Mouse (Mus musculus) thymus, postnatal 10 days (tissue): Measurements from ENCODE around the gene Ptges3.
A peak's percentile ranks its signal among the peaks of the same experiment; 100 is the strongest.
"Not testable (repeated sequence)": the region's sequence is repeated elsewhere in the genome, so short reads cannot be mapped to it uniquely, and the experiment has no call there.

Source experiments
- DNase-seq, 2 experiments: peaks; one replicate each; pipeline ENCODE4 v3.0.0; 2021; ENCODE audit warnings: low spot score in 2 of 2

Ptges3 gene

GRCm38 (mm10) chr10:128058601-128059151 is at the start of gene Ptges3:
TSS of gene Ptges3 (plus strand) at chr10:128058954.
- DNase-seq = peak; percentile 92 to 98

- DNase-seq = no peak
Measured at GRCm38 (mm10) chr10:128009735-128010134, 49.0 kb upstream of the Ptges3 start.

GRCm38 (mm10) chr10:128015068-128015934 is 43.5 kb upstream of the Ptges3 start, which contains the start of gene Prim1:
TSS of gene Prim1 (plus strand) at chr10:128015168.
- peak; percentile 76 to 79 for DNase-seq

GRCm38 (mm10) chr10:128022196-128022595 is 36.6 kb upstream of the Ptges3 start:
- DNase-seq = no peak

- no peak for DNase-seq
Measured at GRCm38 (mm10) chr10:128023496-128023895, 35.3 kb upstream of the Ptges3 start.

- no peak for DNase-seq
Measured at GRCm38 (mm10) chr10:128029931-128030330, 28.8 kb upstream of the Ptges3 start.

GRCm38 (mm10) chr10:128030860-128031259 is 27.9 kb upstream of the Ptges3 start:
- DNase-seq = no peak

- DNase-seq = no peak
Measured at GRCm38 (mm10) chr10:128036746-128037425, 21.9 kb upstream of the Ptges3 start.

- DNase-seq = no peak
Measured at GRCm38 (mm10) chr10:128037921-128038320, 20.8 kb upstream of the Ptges3 start.

- peak; percentile 26 to 33 for DNase-seq
Measured at GRCm38 (mm10) chr10:128039167-128039566, 19.6 kb upstream of the Ptges3 start.

GRCm38 (mm10) chr10:128039858-128040257 is 18.9 kb upstream of the Ptges3 start:
- DNase-seq = no peak

- no peak for DNase-seq
Measured at GRCm38 (mm10) chr10:128040293-128040692, 18.5 kb upstream of the Ptges3 start.

GRCm38 (mm10) chr10:128041636-128042035 is 17.1 kb upstream of the Ptges3 start:
- no peak for DNase-seq

- no peak for DNase-seq
Measured at GRCm38 (mm10) chr10:128042466-128042865, 16.3 kb upstream of the Ptges3 start.

GRCm38 (mm10) chr10:128043041-128043835 is 15.5 kb upstream of the Ptges3 start:
- peak; percentile 34 to 51 for DNase-seq

GRCm38 (mm10) chr10:128048157-128048556 is 10.6 kb upstream of the Ptges3 start:
- DNase-seq = no peak

- no peak for DNase-seq
Measured at GRCm38 (mm10) chr10:128049741-128050140, 9.0 kb upstream of the Ptges3 start.

- DNase-seq = no peak
Measured at GRCm38 (mm10) chr10:128050355-128050754, 8.4 kb upstream of the Ptges3 start.

- no peak for DNase-seq
Measured at GRCm38 (mm10) chr10:128051589-128051988, 7.2 kb upstream of the Ptges3 start.

GRCm38 (mm10) chr10:128052136-128052535 is 6.6 kb upstream of the Ptges3 start:
- DNase-seq = not testable (repeated sequence)

- no peak for DNase-seq
Measured at GRCm38 (mm10) chr10:128053001-128053400, 5.8 kb upstream of the Ptges3 start.

- no peak for DNase-seq
Measured at GRCm38 (mm10) chr10:128058184-128058583, 570 bp upstream of the Ptges3 start.
